Mouse (Mus musculus): ENCODE data around the gene Speer1. TPM values are rescaled to one million over a fixed set of nuclear protein-coding genes. Genes with fewer than 3 reads are reported as not detected.
"Not testable (repeated sequence)": the region's sequence is repeated elsewhere in the genome, so short reads cannot be mapped to it uniquely, and the experiment has no call there.

Gene Speer1
- total RNA-seq (2021) = not detected

- intact Hi-C loops (cut with DNase I); DNase-seq (ENCODE audit: low spot score in 2 of 2): not testable (repeated sequence)
Observed at GRCm38 (mm10) chr5:11341216-11341615, at the start of gene Speer1. TSS of gene Speer1 (plus strand) at chr5:11341516.

Other genes with a start within 250 kb of the Speer1 start
- gene Gm8879, start 213.9 kb upstream of the Speer1 start, total RNA-seq (2021) = not detected
- gene Gm5861, start 158.4 kb upstream of the Speer1 start, total RNA-seq (2021) = not detected
- not detected for gene Gm8890, start 85.5 kb upstream of the Speer1 start, total RNA-seq (2021)
- not detected for gene Gm8897, start 74.9 kb downstream of the Speer1 start, total RNA-seq (2021)
- not detected for gene Gm8906, start 161.2 kb downstream of the Speer1 start, total RNA-seq (2021)

Measured in left cerebral cortex, postnatal 36 days (tissue).